Mouse (Mus musculus): ENCODE data around the gene Fgfbp1.

Fgfbp1 gene

GRCm38 (mm10) chr5:43933269-43933668, 48.3 kb downstream of the Fgfbp1 start:
- DNase-seq (ENCODE audit: low read depth, low spot score) = no peak
